Mouse (Mus musculus): ENCODE measurements around the gene Pappa. TPM values are rescaled to one million over a fixed set of nuclear protein-coding genes. Genes with fewer than 3 reads are reported as not detected.

Pappa gene
- total and polyA plus RNA-seq, 2 experiments from 2014 or later = 0.57 to 3.7 TPM

GRCm38 (mm10) chr4:65300431-65300830 lies 176.5 kb downstream of the Pappa start:
- H3K27me3 ChIP-seq (ENCODE audit: insufficient read depth, low read length) = no peaks in the 10 kb centered on the region; the same call in 1 of the 2 replicates
- H3K27ac ChIP-seq (ENCODE audit: low read depth, low read length) = no peak overlapping the region
- WGBS = 86% methylated on average over 3 of the region's 3 CpGs
- H3K4me3 ChIP-seq (ENCODE audit: low read depth, low read length) = no peak overlapping the region
- no peak overlapping the region for H3K4me2 ChIP-seq (ENCODE audit: low read depth, low read length, poor library complexity, severe bottlenecking)
- H3K9me3 ChIP-seq (ENCODE audit: low read length) = no peaks in the 10 kb centered on the region
- no peak for DNase-seq (ENCODE audit: low spot score)
- no peak overlapping the region for H3K9ac ChIP-seq (replicated peaks; ENCODE audit: low read length, poor library complexity, severe bottlenecking)
- no peak for TF ChIP-seq CTCF (IDR thresholded peaks at IDR 0.05)
- no peaks in the 10 kb centered on the region for H3K36me3 ChIP-seq (ENCODE audit: insufficient read depth, low read length)
- no peaks in the 10 kb centered on the region for H3K4me1 ChIP-seq (ENCODE audit: insufficient read depth, low read length)
- no peak for ATAC-seq (ENCODE audit: low FRiP score)

GRCm38 (mm10) chr4:65302666-65303065 lies 178.7 kb downstream of the Pappa start:
- WGBS = 71% methylated on average over 3 of the region's 3 CpGs
- no peak for TF ChIP-seq CTCF (IDR thresholded peaks at IDR 0.05)

GRCm38 (mm10) chr4:65317877-65318525 lies 194.0 kb downstream of the Pappa start:
- Histone ChIP-seq H3K9ac (replicated peaks; ENCODE audit: low read length, poor library complexity, severe bottlenecking) (no peak overlapping the region), H3K4me2 (ENCODE audit: low read depth, low read length, poor library complexity, severe bottlenecking) (no peak overlapping the region), H3K36me3 (ENCODE audit: insufficient read depth, low read length) (no peaks in the 10 kb centered on the region), H3K4me1 (ENCODE audit: insufficient read depth, low read length) (no peaks in the 10 kb centered on the region), H3K27ac (ENCODE audit: low read depth, low read length) (no peak overlapping the region), H3K27me3 (ENCODE audit: insufficient read depth, low read length) (no peaks in the 10 kb centered on the region), H3K4me3 (ENCODE audit: low read depth, low read length) (no peak overlapping the region), H3K9me3 (ENCODE audit: low read length) (no peaks in the 10 kb centered on the region)
- DNase-seq (ENCODE audit: low spot score) (peak; percentile 15), ATAC-seq (ENCODE audit: low FRiP score) (no peak)
- no peak for TF ChIP-seq CTCF (IDR thresholded peaks at IDR 0.05)
- 66% methylated on average over 10 of the region's 10 CpGs for WGBS

More at GRCm38 (mm10) chr4:65302666-65303065, 178.7 kb downstream of the Pappa start:
- no peaks in the 10 kb centered on the region for H3K27me3 ChIP-seq (ENCODE audit: insufficient read depth, low read length)
- no peak for DNase-seq (ENCODE audit: low spot score)
- H3K27ac ChIP-seq (ENCODE audit: low read depth, low read length) = no peak overlapping the region
- no peak for ATAC-seq (ENCODE audit: low FRiP score)
- H3K4me2 ChIP-seq (ENCODE audit: low read depth, low read length, poor library complexity, severe bottlenecking) = no peak overlapping the region
- no peaks in the 10 kb centered on the region for H3K36me3 ChIP-seq (ENCODE audit: insufficient read depth, low read length)
- no peaks in the 10 kb centered on the region for H3K4me1 ChIP-seq (ENCODE audit: insufficient read depth, low read length)
- H3K4me3 ChIP-seq (ENCODE audit: low read depth, low read length) = no peak overlapping the region
- no peaks in the 10 kb centered on the region for H3K9me3 ChIP-seq (ENCODE audit: low read length)
- no peak overlapping the region for H3K9ac ChIP-seq (replicated peaks; ENCODE audit: low read length, poor library complexity, severe bottlenecking)

GRCm38 (mm10) chr4:65321340-65321739 lies 197.4 kb downstream of the Pappa start:
- Histone ChIP-seq H3K27me3 (ENCODE audit: insufficient read depth, low read length) (no peaks in the 10 kb centered on the region), H3K4me1 (ENCODE audit: insufficient read depth, low read length) (no peaks in the 10 kb centered on the region), H3K36me3 (ENCODE audit: insufficient read depth, low read length) (no peaks in the 10 kb centered on the region), H3K9ac (replicated peaks; ENCODE audit: low read length, poor library complexity, severe bottlenecking) (no peak overlapping the region), H3K27ac (ENCODE audit: low read depth, low read length) (no peak overlapping the region), H3K4me2 (ENCODE audit: low read depth, low read length, poor library complexity, severe bottlenecking) (no peak overlapping the region), H3K4me3 (ENCODE audit: low read depth, low read length) (no peak overlapping the region), H3K9me3 (ENCODE audit: low read length) (no peaks in the 10 kb centered on the region)
- DNase-seq (ENCODE audit: low spot score) (no peak), ATAC-seq (ENCODE audit: low FRiP score) (no peak)
- 91% methylated on average over 4 of the region's 4 CpGs for WGBS
- TF ChIP-seq CTCF (IDR thresholded peaks at IDR 0.05) = no peak

GRCm38 (mm10) chr4:65321959-65322358 lies 198.0 kb downstream of the Pappa start:
- Histone ChIP-seq H3K4me1 (ENCODE audit: insufficient read depth, low read length) (no peaks in the 10 kb centered on the region), H3K4me2 (ENCODE audit: low read depth, low read length, poor library complexity, severe bottlenecking) (no peak overlapping the region), H3K9me3 (ENCODE audit: low read length) (no peaks in the 10 kb centered on the region), H3K36me3 (ENCODE audit: insufficient read depth, low read length) (no peaks in the 10 kb centered on the region), H3K9ac (replicated peaks; ENCODE audit: low read length, poor library complexity, severe bottlenecking) (no peak overlapping the region), H3K27me3 (ENCODE audit: insufficient read depth, low read length) (no peaks in the 10 kb centered on the region), H3K4me3 (ENCODE audit: low read depth, low read length) (no peak overlapping the region), H3K27ac (ENCODE audit: low read depth, low read length) (no peak overlapping the region)
- TF ChIP-seq CTCF (IDR thresholded peaks at IDR 0.05) = no peak
- WGBS = 88% methylated on average over 1 of the region's 1 CpGs
- no peak for DNase-seq (ENCODE audit: low spot score)
- no peak for ATAC-seq (ENCODE audit: low FRiP score)

GRCm38 (mm10) chr4:65325816-65326215 lies 201.8 kb downstream of the Pappa start:
- WGBS = 91% methylated on average over 2 of the region's 2 CpGs
- no peak overlapping the region for H3K27ac ChIP-seq (ENCODE audit: low read depth, low read length)
- H3K9me3 ChIP-seq (ENCODE audit: low read length) = no peaks in the 10 kb centered on the region
- peaks cover 3% of the 10 kb centered on the region; the same call in 1 of the 2 replicates for H3K4me1 ChIP-seq (ENCODE audit: insufficient read depth, low read length)
- no peaks in the 10 kb centered on the region for H3K36me3 ChIP-seq (ENCODE audit: insufficient read depth, low read length)
- no peak overlapping the region for H3K4me3 ChIP-seq (ENCODE audit: low read depth, low read length)
- no peak for TF ChIP-seq CTCF (IDR thresholded peaks at IDR 0.05)
- no peak overlapping the region for H3K4me2 ChIP-seq (ENCODE audit: low read depth, low read length, poor library complexity, severe bottlenecking)
- DNase-seq (ENCODE audit: low spot score) = no peak
- H3K27me3 ChIP-seq (ENCODE audit: insufficient read depth, low read length) = no peaks in the 10 kb centered on the region
- no peak overlapping the region for H3K9ac ChIP-seq (replicated peaks; ENCODE audit: low read length, poor library complexity, severe bottlenecking)
- no peak for ATAC-seq (ENCODE audit: low FRiP score)
